Mouse (Mus musculus) G1E (cell line): ENCODE data around the gene Elp6.

Experiments used
- CTCF ChIP-seq: IDR thresholded peaks from 2 replicates; pipeline ENCODE4 v1.5.1; 2012; ENCODE audit warnings: low read depth, low read length, inconsistent platforms, mixed read lengths
- GATA1 ChIP-seq: IDR thresholded peaks from 2 replicates; pipeline ENCODE4 v1.6.1; 2012; ENCODE audit warnings: borderline replicate concordance, low read length, inconsistent platforms, mixed read lengths

GRCm38 (mm10) chr9:110287321-110287924 lies 17.6 kb upstream of the Elp6 start:
- no peak for TF ChIP-seq CTCF
- TF ChIP-seq GATA1 = no peak
